Mouse (Mus musculus) C2C12 (cell line): Measurements from ENCODE around the gene Sf3b1.

Experiments used
- CTCF ChIP-seq: IDR thresholded peaks from one replicate; pipeline ENCODE4 v1.5.1; 2011; ENCODE audit not compliant: control insufficient read depth, insufficient read depth, insufficient read length
- MYOG ChIP-seq: IDR thresholded peaks from one replicate; pipeline ENCODE4 v1.6.1; 2011; ENCODE audit not compliant: control insufficient read depth, insufficient read length; ENCODE audit errors: extremely low read depth
- USF1 ChIP-seq: IDR thresholded peaks from one replicate; pipeline ENCODE4 v1.6.1; 2011; ENCODE audit warnings: low read depth, mild to moderate bottlenecking, control low read depth, moderate library complexity

DNA sequence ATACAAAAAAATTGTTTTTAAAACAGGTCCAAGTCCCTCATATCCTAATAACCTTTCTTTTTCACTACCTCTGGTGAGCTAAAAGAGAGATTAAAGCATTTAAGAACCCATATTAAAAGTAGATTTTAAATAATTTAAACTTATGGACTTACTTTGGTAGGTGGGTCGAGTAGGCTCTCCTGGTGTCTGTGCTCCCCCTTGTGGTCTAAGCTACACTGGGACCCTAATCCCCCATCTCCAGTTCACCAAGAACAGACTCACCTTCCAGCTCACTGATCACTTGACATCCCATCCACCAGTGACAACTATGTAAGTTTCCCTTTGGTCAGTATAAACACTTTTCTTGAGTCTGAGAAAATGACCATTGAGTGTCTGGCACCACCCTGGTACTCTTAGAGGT, 15.0 kb upstream of the Sf3b1 start:
- TF ChIP-seq CTCF (no peak), MYOG (no peak), USF1 (no peak)
